Comparison of ENCODE assay signal across 8 mouse cellular contexts in genomic region chr5:100039602-100040142, GRCm38 (mm10). TPM values are rescaled to one million over a fixed set of nuclear protein-coding genes. Genes with fewer than 3 reads are reported as not detected.
A peak's percentile ranks its signal among the peaks of the same experiment; 100 is the strongest.
DNase-seq lines count a peak whose midpoint lies in the region; ATAC-seq and TF ChIP-seq lines count a peak whose summit lies in the region.

TSS of gene Hnrnpdl (minus strand) at chr5:100039664.
TSS of gene Enoph1 (plus strand) at chr5:100039985.

- H3K4me3 ChIP-seq in cortical plate, adult 2 months (ENCODE audit: insufficient read depth, low read length) = peak within 1 kb of the TSS; percentile 75

- H3K4me1 ChIP-seq in cortical plate, adult 2 months (ENCODE audit: control insufficient read depth, insufficient read depth, low read length) = peaks cover 2% of the 10 kb centered on the region; the same call in 1 of the 2 replicates

- TF ChIP-seq POLR2A in cortical plate, adult 2 months (IDR thresholded peaks at IDR 0.05; ENCODE audit: extremely low read depth, insufficient read depth, low read length) = peak; percentile 68; the same call in 1 of the 2 replicates

- peak; percentile 60 for ATAC-seq in activated CD4-positive, CD25-positive, alpha-beta regulatory T cell, adult 4 months
- ATAC-seq in inflammation-experienced regulatory T-cells, adult 6 months = peak; percentile 63
- peak; percentile 66 for ATAC-seq in megakaryocyte-erythroid progenitor cell, adult 5-6 weeks (replicated peaks; ENCODE audit: low FRiP score, low TSS enrichment, poor library complexity, severe bottlenecking)

- intact Hi-C loops in left cerebral cortex, postnatal 10 days (cut with DNase I) = loop anchor here (2.0 to 10.0 kb wide), 2 partner anchors 61 to 835 kb away; partner anchors contain the start of genes 4930524J08Rik and Hnrnpd

- peak within 1 kb of the TSS; percentile 99 for H3K27ac ChIP-seq in cortical plate, adult 2 months (ENCODE audit: insufficient read depth, low read length)

- peak; percentile 93 for DNase-seq in gastrocnemius, postnatal 10 days
- peak; percentile 94 to 98 for DNase-seq in left cerebral cortex, postnatal 10 days (ENCODE audit: extremely low spot score in 1 of 2, low spot score in 2 of 2)
- peak; percentile 94 for DNase-seq in right cerebral cortex, postnatal 25 days
- DNase-seq in urinary bladder, postnatal 4 days (ENCODE audit: low spot score in 2 of 2) = peak; percentile 91 to 93

- TF ChIP-seq CTCF in cortical plate, adult 2 months (IDR thresholded peaks at IDR 0.05; ENCODE audit: extremely low read depth, insufficient read depth, low read length) = no peak

RNA-seq across cellular contexts. Expression of gene Hnrnpdl, which starts in this region (rescaled TPM):
- polyA plus RNA-seq in activated CD4-positive, CD25-positive, alpha-beta regulatory T cell, adult 4 months (2017; shearing (Covaris generic)) = 100 to 1,000 TPM; 105 to 110 TPM
- polyA plus RNA-seq in cortical plate, adult 2 months (2012; rRNA removed) = 260 and 286 TPM in 2 replicates
- 100 to 1,000 TPM in 1 of 2 experiments, 10 to 100 TPM in 1; 92.8 to 105 TPM for total RNA-seq in gastrocnemius, postnatal 10 days (2021)
- 100 to 1,000 TPM; 121 to 134 (median 123) TPM for polyA plus RNA-seq in inflammation-experienced regulatory T-cells, adult 6 months (2017; shearing (Covaris generic))
- 100 to 1,000 TPM; 198 to 200 TPM for total RNA-seq in left cerebral cortex, postnatal 10 days (2021)
- 265 and 360 TPM in 2 replicates for total RNA-seq in megakaryocyte-erythroid progenitor cell, adult 5-6 weeks (2014; fragmentation: Nextera tagmentation)
- total RNA-seq in megakaryocyte-erythroid progenitor cell, adult 5-6 weeks (2017) = 553 and 613 TPM in 2 replicates

RNA-seq across cellular contexts. Expression of gene Enoph1, which starts in this region (rescaled TPM):
- 10 to 100 TPM; 31.5 to 33.1 TPM for polyA plus RNA-seq in activated CD4-positive, CD25-positive, alpha-beta regulatory T cell, adult 4 months (2017; shearing (Covaris generic))
- 78.2 and 79.1 TPM in 2 replicates for polyA plus RNA-seq in cortical plate, adult 2 months (2012; rRNA removed)
- 10 to 100 TPM in 1 of 2 experiments, 1 to 10 TPM in 1; 9.0 to 10.5 TPM for total RNA-seq in gastrocnemius, postnatal 10 days (2021)
- polyA plus RNA-seq in inflammation-experienced regulatory T-cells, adult 6 months (2017; shearing (Covaris generic)) = 10 to 100 TPM; 25.5 to 32.2 (median 30.2) TPM
- 10 to 100 TPM; 56.2 TPM for total RNA-seq in left cerebral cortex, postnatal 10 days (2021)
- 34.2 and 38.1 TPM in 2 replicates for total RNA-seq in megakaryocyte-erythroid progenitor cell, adult 5-6 weeks (2014; fragmentation: Nextera tagmentation)
- 30.1 and 39.3 TPM in 2 replicates for total RNA-seq in megakaryocyte-erythroid progenitor cell, adult 5-6 weeks (2017)

Comparison
In these comparisons a context has a peak if more than half of its experiments do, and no peak if none do; other contexts are left out.
1. Peak in every context shown above with its lines: DNase-seq, ATAC-seq, H3K4me3 ChIP-seq and H3K27ac ChIP-seq.